19 mouse cellular contexts compared by ENCODE assay signal in genomic region chr13:37815001-37815400, GRCm38 (mm10).
"Had no signal": no experiment of that assay in that cellular context is flagged by ENCODE, and none has a peak within 500 bp of the region (broad histone marks: within the 10 kb centered on the region; RNA-seq: fewer than 3 reads in every experiment).

No protein-coding gene starts in this region.

- H3K4me1 ChIP-seq: midbrain, embryonic 10.5 days; midbrain, embryonic 12.5 days; neural tube, embryonic 13.5 days; neural tube, embryonic 15.5 days had no signal

- H3K27ac ChIP-seq: midbrain, embryonic 10.5 days; midbrain, embryonic 12.5 days; neural tube, embryonic 13.5 days; neural tube, embryonic 15.5 days had no signal

- DNase-seq: lung, adult 18-20 months; lung, embryonic 14.5 days; lung, postnatal 10 days; lung, postnatal 4 days; midbrain, embryonic 14.5 days; retina, postnatal 1 day; right cerebral cortex, adult 18-20 months; right cerebral cortex, postnatal 25 days; right cerebral cortex, postnatal 4 days; spleen, adult 18-20 months; thymus, adult 18-20 months; thymus, postnatal 14 days; thymus, postnatal 36 days had no signal

- H3K4me3 ChIP-seq: midbrain, embryonic 10.5 days; midbrain, embryonic 12.5 days; myocyte; neural tube, embryonic 13.5 days; neural tube, embryonic 15.5 days had no signal

- H3K4me2 ChIP-seq: lung, embryonic 14.5 days; midbrain, embryonic 12.5 days; neural tube, embryonic 13.5 days; neural tube, embryonic 15.5 days had no signal

- ATAC-seq: midbrain, embryonic 16.5 days had no signal

- H3K9ac ChIP-seq: lung, embryonic 14.5 days; midbrain, embryonic 12.5 days; neural tube, embryonic 13.5 days; neural tube, embryonic 15.5 days had no signal

- H3K9me3 ChIP-seq: midbrain, embryonic 10.5 days; midbrain, embryonic 12.5 days; neural tube, embryonic 13.5 days; neural tube, embryonic 15.5 days had no signal

- H3K27me3 ChIP-seq: midbrain, embryonic 12.5 days; neural tube, embryonic 13.5 days; neural tube, embryonic 15.5 days had no signal

- H3K36me3 ChIP-seq: midbrain, embryonic 10.5 days; midbrain, embryonic 12.5 days; neural tube, embryonic 13.5 days; neural tube, embryonic 15.5 days had no signal
